Mouse (Mus musculus): Measurements from ENCODE around the gene Med16.

Med16 gene

GRCm38 (mm10) chr10:79908167-79909091 lies at the start of gene Med16:
Gene Med16 (minus strand): TSS chr10:79908923.
- DNase-seq, result peak; percentile 97 to 99

GRCm38 (mm10) chr10:79958140-79958816 lies 49.6 kb upstream of the Med16 start:
- DNase-seq, result peak; percentile 93 to 94

GRCm38 (mm10) chr10:79956643-79957154 lies 48.0 kb upstream of the Med16 start:
- DNase-seq, result no peak

GRCm38 (mm10) chr10:79955691-79956090 lies 47.0 kb upstream of the Med16 start:
- DNase-seq, result no peak

- DNase-seq, result peak; percentile 70
These were observed 45.2 kb upstream of the Med16 start for GRCm38 (mm10) chr10:79953946-79954345.

GRCm38 (mm10) chr10:79950661-79951060 lies 41.9 kb upstream of the Med16 start:
- no peak for DNase-seq

- DNase-seq, result no peak
These were observed 41.1 kb upstream of the Med16 start for GRCm38 (mm10) chr10:79949873-79950272.

- no peak for DNase-seq
These were observed 38.8 kb upstream of the Med16 start for GRCm38 (mm10) chr10:79947502-79947901.

GRCm38 (mm10) chr10:79946752-79947322 lies 38.1 kb upstream of the Med16 start:
- peak; percentile 21 to 32 for DNase-seq

- DNase-seq, result peak; percentile 68 to 82
These were observed 36.9 kb upstream of the Med16 start for GRCm38 (mm10) chr10:79945507-79946234.

- peak; percentile 22 to 32 for DNase-seq
These were observed 34.8 kb upstream of the Med16 start for GRCm38 (mm10) chr10:79943471-79943901.

- DNase-seq, result peak in 1 of 2 experiments; percentile 3
These were observed 34.3 kb upstream of the Med16 start for GRCm38 (mm10) chr10:79942988-79943387.

- DNase-seq, result peak in 1 of 2 experiments; percentile 43
These were observed 32.0 kb upstream of the Med16 start for GRCm38 (mm10) chr10:79940749-79941148.

GRCm38 (mm10) chr10:79937775-79938526 lies 29.2 kb upstream of the Med16 start:
- DNase-seq, result peak; percentile 62 to 77

GRCm38 (mm10) chr10:79936911-79937441 lies 28.3 kb upstream of the Med16 start:
- peak; percentile 69 to 81 for DNase-seq

- peak; percentile 49 to 68 for DNase-seq
These were observed 27.7 kb upstream of the Med16 start for GRCm38 (mm10) chr10:79936284-79936910.

- peak; percentile 17 to 39 for DNase-seq
These were observed 26.3 kb upstream of the Med16 start for GRCm38 (mm10) chr10:79934794-79935569.

- peak; percentile 80 to 88 for DNase-seq
These were observed 25.6 kb upstream of the Med16 start for GRCm38 (mm10) chr10:79934272-79934721.

- no peak for DNase-seq
These were observed 25.1 kb upstream of the Med16 start for GRCm38 (mm10) chr10:79933861-79934260.

- peak; percentile 44 to 60 for DNase-seq
These were observed 24.5 kb upstream of the Med16 start for GRCm38 (mm10) chr10:79933145-79933679.
